Mouse (Mus musculus): ENCODE measurements at regions not wholly inside any gene's neighbourhood (a gene's known extent, or its start where the extent isn't known, plus 50 kb on each side); places are given as distances from the start of the nearest gene placed in this dataset.

- DNase-seq, result no peak
These were observed 324.2 kb downstream of the Ice1 start for GRCm38 (mm10) chr13:70313205-70313604.

- no peak for DNase-seq
These were observed 313.9 kb downstream of the Ice1 start for GRCm38 (mm10) chr13:70323537-70323936.

DNA sequence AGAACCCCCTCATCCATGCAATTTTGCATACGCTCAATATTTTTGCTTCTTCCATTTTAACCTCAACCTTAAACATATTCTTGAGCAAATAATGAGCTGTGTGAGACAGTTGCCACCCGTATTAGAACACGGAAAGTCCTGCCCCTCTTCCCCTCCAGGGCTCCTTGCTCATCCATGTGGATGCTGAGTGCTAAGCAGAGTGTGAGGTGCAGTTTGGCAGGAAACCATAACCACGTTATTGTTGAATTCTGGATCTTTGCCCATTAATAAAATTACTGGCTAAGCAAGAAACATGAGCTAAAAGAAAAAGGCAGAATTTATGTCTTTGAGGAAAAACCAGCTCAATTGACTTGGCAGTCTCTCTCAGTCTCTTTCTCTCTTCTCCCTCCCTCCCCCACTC, 301.4 kb downstream of the Ice1 start:
- no peak for DNase-seq

GRCm38 (mm10) chr13:70340437-70340836, 297.0 kb downstream of the Ice1 start:
- no peak for DNase-seq

- DNase-seq, result no peak
These were observed 294.2 kb downstream of the Ice1 start for GRCm38 (mm10) chr13:70343191-70343734.

DNA sequence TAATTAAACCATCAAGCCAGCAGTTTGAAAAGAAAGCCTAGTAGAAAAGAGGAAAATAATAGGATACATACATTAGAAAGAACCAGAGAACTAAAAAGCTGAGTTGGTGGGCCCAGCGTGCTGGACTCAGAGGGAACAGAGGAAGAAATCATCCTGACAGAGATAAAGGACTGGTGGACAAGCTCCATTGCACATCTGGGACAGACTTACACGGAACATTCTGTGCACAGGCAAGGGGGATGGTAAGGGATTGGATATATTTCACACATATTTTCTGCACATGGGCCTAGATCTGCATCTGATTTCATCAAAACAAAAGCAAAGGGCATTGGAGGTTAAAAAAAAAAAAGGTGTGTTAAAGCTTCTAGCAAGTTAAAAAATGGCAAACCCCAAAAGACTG, 293.5 kb downstream of the Ice1 start:
- DNase-seq, result peak; percentile 27

GRCm38 (mm10) chr13:70344311-70344710, 293.1 kb downstream of the Ice1 start:
- DNase-seq, result no peak

- no peak for DNase-seq
These were observed 289.0 kb downstream of the Ice1 start for GRCm38 (mm10) chr13:70348456-70348855.

DNA sequence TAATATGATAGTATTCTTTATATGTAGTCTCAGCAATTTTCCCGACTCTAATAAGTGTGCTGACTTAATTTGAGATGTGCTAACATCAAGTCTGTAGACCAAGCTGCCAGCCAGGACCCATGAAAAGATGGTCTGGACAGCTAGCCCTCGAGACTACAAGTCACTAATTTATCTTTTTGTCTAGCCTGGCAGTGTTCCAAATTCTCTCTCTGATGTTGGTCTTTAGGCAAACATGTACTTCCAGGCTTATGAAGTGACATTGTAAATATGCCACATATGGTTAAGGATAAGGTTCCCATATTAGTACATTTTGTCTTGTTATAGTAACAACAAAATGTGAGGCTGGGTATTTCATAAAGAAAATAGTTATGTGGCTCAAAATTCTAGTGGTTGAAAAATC, 288.5 kb downstream of the Ice1 start:
- no peak for DNase-seq

- no peak for DNase-seq
These were observed 267.8 kb downstream of the Ice1 start for GRCm38 (mm10) chr13:70369647-70370046.

- DNase-seq, result no peak
These were observed 256.7 kb downstream of the Ice1 start for GRCm38 (mm10) chr13:70380772-70381171.

- DNase-seq, result no peak
These were observed 252.1 kb downstream of the Ice1 start for GRCm38 (mm10) chr13:70385292-70385691.

DNA sequence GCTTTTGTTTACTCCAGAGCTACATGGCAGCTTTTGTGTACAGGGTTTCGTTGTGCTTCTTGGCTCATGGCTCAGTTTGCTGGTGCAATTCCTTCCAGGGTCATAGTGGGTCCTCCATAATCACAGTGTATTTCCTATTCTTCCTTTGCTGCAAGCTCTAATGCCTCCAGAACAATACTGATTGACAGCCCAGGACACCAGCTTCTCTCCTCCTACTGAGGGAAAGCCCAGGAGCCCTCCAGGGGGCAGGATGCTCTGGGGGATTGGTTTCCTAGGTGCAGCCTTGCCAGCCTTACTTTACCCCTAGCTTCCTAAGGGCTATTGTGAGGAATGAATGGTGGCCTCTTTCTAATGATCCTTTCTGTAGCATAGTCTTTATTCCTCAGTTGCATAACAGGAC, 224.6 kb downstream of the Ice1 start:
- no peak for DNase-seq

GRCm38 (mm10) chr13:70418156-70418555, 219.3 kb downstream of the Ice1 start:
- DNase-seq, result no peak

DNA sequence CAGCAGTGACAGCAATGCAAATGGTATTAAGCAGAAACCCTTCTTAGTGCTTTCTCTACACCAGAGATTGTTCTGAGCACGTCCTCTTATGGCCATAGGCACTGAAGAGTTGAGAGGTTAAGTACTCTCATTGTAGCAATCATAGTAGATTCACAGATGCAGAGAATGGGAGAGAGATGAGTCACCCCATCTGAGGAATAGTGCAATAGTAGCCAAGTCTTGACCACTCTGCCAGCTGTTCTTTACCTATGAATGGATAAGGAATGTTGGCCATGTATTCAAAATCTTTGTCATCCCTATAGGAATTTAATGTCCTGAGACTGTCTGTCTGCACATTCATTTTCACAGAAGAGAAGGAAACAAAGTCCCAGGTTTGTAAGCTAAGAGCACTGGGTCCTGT, 198.0 kb downstream of the Ice1 start:
- DNase-seq, result no peak

- no peak for DNase-seq
These were observed 190.5 kb downstream of the Ice1 start for GRCm38 (mm10) chr13:70446940-70447339.

DNA sequence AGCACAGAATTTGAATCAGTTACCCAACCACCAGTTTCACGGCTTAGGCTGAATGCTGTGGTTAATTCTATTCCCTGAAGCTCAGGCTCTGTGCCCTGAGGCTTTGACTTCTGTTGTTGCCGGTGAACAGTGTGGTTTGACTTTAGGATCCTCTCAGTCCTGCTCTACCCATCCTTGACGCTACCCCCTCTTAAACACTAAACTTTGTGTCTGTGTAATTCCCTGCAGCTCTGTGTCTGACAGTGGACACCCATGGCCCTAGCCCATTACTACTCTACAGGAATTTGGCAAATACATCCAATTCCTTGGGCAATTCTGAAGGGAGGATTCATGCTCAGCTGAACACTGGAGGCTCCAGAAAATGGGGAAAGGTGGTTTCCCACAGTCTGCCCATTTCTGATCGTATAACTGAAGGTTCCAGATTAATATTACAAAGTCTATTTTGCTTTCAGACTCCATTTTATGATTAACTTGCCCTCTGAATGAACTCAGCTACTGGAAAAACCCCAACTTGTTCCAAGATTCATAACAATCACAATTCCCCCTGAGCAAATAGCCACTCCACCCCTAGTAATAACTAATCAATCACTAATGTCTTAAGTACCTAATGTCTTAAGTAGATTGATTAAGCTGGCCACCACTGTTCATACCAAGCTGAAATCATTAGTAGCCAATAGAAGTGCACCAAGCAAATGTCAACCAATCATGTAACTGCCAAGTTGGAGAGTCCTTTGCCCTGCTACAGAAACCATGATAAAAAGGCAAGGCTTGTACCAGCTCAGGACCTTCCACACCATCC, 182.6 kb downstream of the Ice1 start:
- peak; percentile 73 for DNase-seq

DNA sequence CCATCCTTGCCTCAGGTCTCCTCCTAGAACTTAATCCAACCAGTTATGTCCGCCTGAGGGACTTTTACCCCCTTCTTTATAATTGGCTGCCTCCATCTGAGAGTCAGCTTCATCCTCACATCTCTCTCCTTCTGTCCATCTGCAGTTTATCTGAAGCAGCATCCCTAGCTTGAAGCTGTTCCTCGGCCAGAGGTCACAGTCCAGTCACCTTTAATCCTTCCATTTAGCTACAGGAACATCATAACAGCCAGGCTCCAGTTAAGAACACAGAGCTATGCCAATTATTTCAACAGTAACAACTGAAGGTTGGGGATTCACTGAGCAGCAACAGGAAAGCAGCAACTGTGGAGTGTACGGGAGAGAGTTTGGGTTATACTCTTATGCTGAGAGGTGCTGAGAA, 179.0 kb downstream of the Ice1 start:
- DNase-seq, result peak; percentile 69

DNA sequence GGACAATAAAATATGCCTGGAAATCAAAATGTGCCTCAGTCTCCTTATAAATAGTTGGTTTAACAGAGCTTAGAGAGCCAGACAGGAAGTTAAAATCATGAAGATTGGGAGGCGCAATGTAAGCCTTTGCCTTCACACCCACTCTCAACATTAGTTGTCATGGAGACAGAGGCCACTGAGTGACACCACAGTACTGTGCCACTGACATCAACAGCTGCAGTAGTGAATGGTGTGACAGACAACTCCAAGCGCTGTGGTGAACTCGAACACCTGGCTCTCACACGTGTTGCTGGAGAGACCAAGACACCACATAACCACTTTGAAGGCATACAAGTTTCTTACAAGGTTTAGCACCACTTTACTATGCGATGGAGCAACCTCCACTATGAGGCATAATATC, 172.4 kb downstream of the Ice1 start:
- DNase-seq, result no peak

DNA sequence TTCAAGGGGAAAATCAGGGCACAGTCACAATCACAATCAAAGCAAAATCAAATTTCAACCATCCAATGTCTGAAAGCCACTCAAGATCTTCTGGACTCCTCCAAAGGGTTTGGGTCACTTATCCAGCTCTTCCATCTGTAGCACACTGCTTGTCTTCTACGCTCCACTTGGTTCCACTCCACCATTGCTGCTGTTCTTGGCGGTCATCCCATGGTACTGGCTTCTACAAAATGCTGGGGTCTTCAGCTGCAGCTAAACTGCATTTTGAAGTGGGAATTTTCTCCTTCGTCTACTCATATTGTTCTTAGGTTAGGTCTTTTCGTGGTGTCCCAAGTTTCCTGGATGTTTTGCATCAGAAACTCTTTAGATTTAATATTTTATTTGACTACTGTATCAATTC, 162.7 kb downstream of the Ice1 start:
- no peak for DNase-seq

GRCm38 (mm10) chr13:70475366-70475765, 162.1 kb downstream of the Ice1 start:
- DNase-seq, result no peak

DNA sequence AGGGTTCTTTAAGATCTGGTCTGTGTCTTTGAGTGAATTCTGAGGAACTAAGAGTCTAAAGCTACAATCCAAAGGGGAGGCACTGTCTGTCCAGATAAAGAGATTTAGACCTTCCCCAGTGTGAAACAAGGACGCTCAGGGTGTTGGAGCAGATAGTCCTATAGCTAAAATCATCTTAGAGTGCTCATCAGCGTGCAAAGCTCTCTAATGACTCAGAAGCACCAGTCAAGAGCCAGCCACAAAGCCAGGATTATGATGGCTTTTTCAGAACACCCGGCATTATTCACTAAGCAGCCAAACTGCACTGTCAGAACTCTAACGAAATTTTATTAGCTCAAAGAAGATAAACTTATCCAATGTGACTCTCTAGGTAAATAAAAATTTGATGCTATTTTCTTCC, 138.1 kb downstream of the Ice1 start:
- no peak for DNase-seq

Measured in kidney, adult 9 months (tissue).